Mouse (Mus musculus): ENCODE results near the gene Irf1. TPM values are rescaled to one million over a fixed set of nuclear protein-coding genes. Genes with fewer than 3 reads are reported as not detected.

The Irf1 gene
- total and polyA plus RNA-seq, 3 experiments = 17.8 to 64.9 (median 23.6) TPM

DNA sequence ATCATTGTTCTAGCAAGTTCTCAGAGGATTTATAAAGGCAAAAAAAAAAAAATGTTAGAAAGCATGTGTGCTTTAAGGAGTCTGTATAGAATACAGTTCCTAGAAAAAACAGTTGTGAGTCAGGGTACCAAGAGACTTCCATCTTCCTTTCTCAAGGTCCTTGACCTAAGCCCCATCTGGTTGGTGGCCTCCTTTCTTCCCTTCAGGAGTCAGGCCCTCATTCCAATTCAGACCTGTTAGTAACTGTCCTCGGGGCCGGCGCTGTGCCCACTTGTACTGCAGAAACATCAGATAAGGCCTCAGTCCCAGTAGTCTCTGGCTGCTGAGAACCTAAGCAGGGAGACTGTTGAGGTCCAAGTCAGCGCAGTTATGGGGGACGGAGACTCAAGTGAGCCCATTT is 3.3 kb downstream of the Irf1 start, which contains the start of gene Gm17334:
Gm17334 (minus strand) TSS at position 101 of the 400 bp plus-strand sequence.
- Histone ChIP-seq H3K4me2 (ENCODE audit: insufficient read depth, low read depth, poor library complexity, severe bottlenecking) (peak within 1 kb of the TSS; percentile 68), H3K4me3 (replicated peaks in 1 of 3; ENCODE audit: low read depth in 2 of 3, low read length in 2 of 3, poor library complexity in 1 of 3) (peak within 1 kb of the TSS; percentile 21 to 98 (median 93)), H3K4me1 (ENCODE audit: control insufficient read depth in 1 of 2, insufficient read depth in 2 of 2) (peaks cover 31 to 62% of the 10 kb centered on the region in 2 experiments), H3K79me2 (replicated peaks; ENCODE audit: control insufficient read depth, extremely low read depth, insufficient read depth, poor library complexity, severe bottlenecking) (peaks cover 55% of the 10 kb centered on the region), H3K27me3 (replicated peaks) (no peaks in the 10 kb centered on the region), H3K27ac (ENCODE audit: insufficient read depth, low read depth) (no peak within 1 kb of the TSS), H3K36me3 (replicated peaks in 1 of 2; ENCODE audit: control insufficient read depth in 1 of 2, insufficient read depth in 1 of 2, low read length in 1 of 2) (peaks cover 64 to 70% of the 10 kb centered on the region in 2 experiments), H3K9me3 (replicated peaks; ENCODE audit: low read length) (no peaks in the 10 kb centered on the region), H3K9ac (ENCODE audit: insufficient read depth, low read depth) (peak within 1 kb of the TSS; percentile 78; the same call in 1 of the 2 replicates)
- in situ Hi-C loops (cut with MboI; ENCODE audit: low pct_ligation_motif_present, low pct_unique_long_range_greater_than_20kb, low sequenced_read_pairs) (no loop called here), dilution Hi-C loops (cut with MboI; ENCODE audit: extremely low pct_ligation_motif_present, extremely low pct_unique_long_range_greater_than_20kb, low sequenced_read_pairs) (no loop called here)
- TF ChIP-seq MAZ (IDR thresholded peaks at IDR 0.05; ENCODE audit: low read depth, low read length) = no peak
- no peak for TF ChIP-seq PAX5 (IDR thresholded peaks at IDR 0.05; ENCODE audit: low read length)
- no peak for TF ChIP-seq JUND (conservative IDR thresholded peaks at IDR 0.05; ENCODE audit: low read depth, low read length)
- no peak for TF ChIP-seq SMC3 (IDR thresholded peaks at IDR 0.05; ENCODE audit: low read depth, low read length)
- TF ChIP-seq TCF12 (IDR thresholded peaks at IDR 0.05; ENCODE audit: low read depth, low read length) = no peak
- TF ChIP-seq NELFE (IDR thresholded peaks at IDR 0.05; ENCODE audit: low read depth, low read length) = no peak
- no peak for TF ChIP-seq MAX (IDR thresholded peaks at IDR 0.05; ENCODE audit: low read length)
- TF ChIP-seq ETS1 (conservative IDR thresholded peaks at IDR 0.05; ENCODE audit: low read depth, low read length) = no peak
- no peak for TF ChIP-seq IRF4 (IDR thresholded peaks at IDR 0.05; ENCODE audit: low read depth, low read length)
- no peak for TF ChIP-seq EP300 (IDR thresholded peaks at IDR 0.05; ENCODE audit: low read length)
- TF ChIP-seq POLR2AphosphoS2 (IDR thresholded peaks at IDR 0.05; ENCODE audit: low read depth, low read length) = no peak
- no peak for TF ChIP-seq BHLHE40 (IDR thresholded peaks at IDR 0.05; ENCODE audit: low read depth, low read length)
- no peak for TF ChIP-seq USF1 (IDR thresholded peaks at IDR 0.05; ENCODE audit: low read depth, low read length)
- no peak for TF ChIP-seq ZC3H11A (IDR thresholded peaks at IDR 0.05; ENCODE audit: low read depth, low read length)
- no peak for TF ChIP-seq UBTF (IDR thresholded peaks at IDR 0.05; ENCODE audit: low read depth, low read length)
- TF ChIP-seq MYC (IDR thresholded peaks at IDR 0.05; ENCODE audit: low read depth, low read length) = no peak
- no peak for TF ChIP-seq SIN3A (IDR thresholded peaks at IDR 0.05; ENCODE audit: low read length)
- no peak for TF ChIP-seq JUN (IDR thresholded peaks at IDR 0.05; ENCODE audit: insufficient read depth, low read depth, low read length)
- TF ChIP-seq ZMIZ1 (IDR thresholded peaks at IDR 0.05; ENCODE audit: low read depth, low read length) = no peak
- DNase-seq (ENCODE audit: extremely low read depth) = no peak

DNA sequence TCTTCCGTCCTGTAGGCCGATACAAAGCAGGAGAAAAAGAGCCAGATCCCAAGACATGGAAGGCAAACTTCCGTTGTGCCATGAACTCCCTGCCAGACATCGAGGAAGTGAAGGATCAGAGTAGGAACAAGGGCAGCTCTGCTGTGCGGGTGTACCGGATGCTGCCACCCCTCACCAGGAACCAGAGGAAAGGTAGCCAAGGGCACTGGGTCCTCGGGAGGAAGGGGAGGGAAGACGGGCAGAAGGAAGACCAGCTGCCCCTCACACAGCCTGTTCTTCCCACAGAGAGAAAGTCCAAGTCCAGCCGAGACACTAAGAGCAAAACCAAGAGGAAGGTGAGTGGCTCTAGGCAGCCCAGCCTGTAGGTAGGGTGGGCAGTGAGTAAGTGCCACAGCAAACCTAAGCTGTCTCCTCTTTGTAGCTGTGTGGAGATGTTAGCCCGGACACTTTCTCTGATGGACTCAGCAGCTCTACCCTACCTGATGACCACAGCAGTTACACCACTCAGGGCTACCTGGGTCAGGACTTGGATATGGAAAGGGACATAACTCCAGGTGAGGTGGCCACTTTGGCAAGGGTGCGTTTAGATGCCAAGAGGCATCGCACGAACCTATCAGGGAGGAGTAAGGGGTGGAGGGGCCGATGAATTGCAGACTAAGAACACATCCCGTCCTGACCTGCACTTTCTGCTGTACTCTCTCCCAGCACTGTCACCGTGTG is 4.0 kb downstream of the Irf1 start:
- Histone ChIP-seq H3K27me3 (replicated peaks) (no peaks in the 10 kb centered on the region), H3K4me3 (replicated peaks in 1 of 3; ENCODE audit: low read depth in 2 of 3, low read length in 2 of 3, poor library complexity in 1 of 3) (no peak overlapping the region), H3K79me2 (replicated peaks; ENCODE audit: control insufficient read depth, extremely low read depth, insufficient read depth, poor library complexity, severe bottlenecking) (peaks cover 55% of the 10 kb centered on the region), H3K27ac (ENCODE audit: insufficient read depth, low read depth) (no peak overlapping the region), H3K9me3 (replicated peaks; ENCODE audit: low read length) (no peaks in the 10 kb centered on the region), H3K36me3 (replicated peaks in 1 of 2; ENCODE audit: control insufficient read depth in 1 of 2, insufficient read depth in 1 of 2, low read length in 1 of 2) (peaks cover 71 to 77% of the 10 kb centered on the region in 2 experiments), H3K4me2 (ENCODE audit: insufficient read depth, low read depth, poor library complexity, severe bottlenecking) (no peak overlapping the region), H3K9ac (ENCODE audit: insufficient read depth, low read depth) (no peak overlapping the region), H3K4me1 (ENCODE audit: control insufficient read depth in 1 of 2, insufficient read depth in 2 of 2) (peaks cover 29 to 61% of the 10 kb centered on the region in 2 experiments)
- no peak for TF ChIP-seq CHD2 (IDR thresholded peaks at IDR 0.05; ENCODE audit: low read length)
- no peak for TF ChIP-seq RAD21 (IDR thresholded peaks at IDR 0.05; ENCODE audit: low read depth, low read length)
- no peak for TF ChIP-seq E2F4 (IDR thresholded peaks at IDR 0.05; ENCODE audit: insufficient replicate concordance, low read depth, low read length)
- TF ChIP-seq IRF4 (IDR thresholded peaks at IDR 0.05; ENCODE audit: low read depth, low read length) = no peak
- TF ChIP-seq GABPA (IDR thresholded peaks at IDR 0.05; ENCODE audit: insufficient replicate concordance, low read depth, low read length) = no peak
- TF ChIP-seq MXI1 (IDR thresholded peaks at IDR 0.05; ENCODE audit: low read depth, low read length) = no peak
- no peak for TF ChIP-seq JUND (conservative IDR thresholded peaks at IDR 0.05; ENCODE audit: low read depth, low read length)
- no peak for TF ChIP-seq TCF12 (IDR thresholded peaks at IDR 0.05; ENCODE audit: low read depth, low read length)
- in situ Hi-C loops (cut with MboI; ENCODE audit: low pct_ligation_motif_present, low pct_unique_long_range_greater_than_20kb, low sequenced_read_pairs) (no loop called here), dilution Hi-C loops (cut with MboI; ENCODE audit: extremely low pct_ligation_motif_present, extremely low pct_unique_long_range_greater_than_20kb, low sequenced_read_pairs) (no loop called here)
- DNase-seq (ENCODE audit: extremely low read depth) = no peak
